Mouse (Mus musculus): ENCODE measurements around the gene Prim1. TPM values are rescaled to one million over a fixed set of nuclear protein-coding genes. Genes with fewer than 3 reads are reported as not detected.

Prim1 gene
- polyA plus RNA-seq, 1 experiment from 2014 or later, result 66.1 TPM

Other genes with a start within 250 kb of the Prim1 start
- 0.26 TPM in 1 of 2 replicates, not detected in the other for gene Rdh9, start 238.8 kb upstream of the Prim1 start, polyA plus RNA-seq (2015; fragmentation: Nextera tagmentation; extraction: Ambion mirVana)
- 0.05 TPM in 1 of 2 replicates, not detected in the other for gene Rdh16, start 214.0 kb upstream of the Prim1 start, polyA plus RNA-seq (2015; fragmentation: Nextera tagmentation; extraction: Ambion mirVana)
- gene Rdh19, start 165.2 kb upstream of the Prim1 start, polyA plus RNA-seq (2015; fragmentation: Nextera tagmentation; extraction: Ambion mirVana), result not detected in 2 replicates
- 0.27 and 0.49 TPM in 2 replicates for gene Rdh16f2, start 148.7 kb upstream of the Prim1 start, polyA plus RNA-seq (2015; fragmentation: Nextera tagmentation; extraction: Ambion mirVana)
- gene Rdh7, start 126.4 kb upstream of the Prim1 start, polyA plus RNA-seq (2015; fragmentation: Nextera tagmentation; extraction: Ambion mirVana), result 0.86 and 1.1 TPM in 2 replicates
- 0.17 and 0.33 TPM in 2 replicates for gene Sdr9c7, start 116.7 kb upstream of the Prim1 start, polyA plus RNA-seq (2015; fragmentation: Nextera tagmentation; extraction: Ambion mirVana)
- 0.22 and 0.76 TPM in 2 replicates for gene Hsd17b6, start 7.6 kb upstream of the Prim1 start, polyA plus RNA-seq (2015; fragmentation: Nextera tagmentation; extraction: Ambion mirVana)
- gene Naca, start 20.4 kb downstream of the Prim1 start, polyA plus RNA-seq (2015; fragmentation: Nextera tagmentation; extraction: Ambion mirVana), result 686 and 732 TPM in 2 replicates
- gene Ptges3, start 43.8 kb downstream of the Prim1 start, polyA plus RNA-seq (2015; fragmentation: Nextera tagmentation; extraction: Ambion mirVana), result 371 and 401 TPM in 2 replicates
- 3,551 and 3,599 TPM in 2 replicates for gene Atp5b, start 68.1 kb downstream of the Prim1 start, polyA plus RNA-seq (2015; fragmentation: Nextera tagmentation; extraction: Ambion mirVana)
- 9.6 and 10.1 TPM in 2 replicates for gene Baz2a, start 76.4 kb downstream of the Prim1 start, polyA plus RNA-seq (2015; fragmentation: Nextera tagmentation; extraction: Ambion mirVana)
- 24.9 and 25.2 TPM in 2 replicates for gene Rbms2, start 165.1 kb downstream of the Prim1 start, polyA plus RNA-seq (2015; fragmentation: Nextera tagmentation; extraction: Ambion mirVana)
- 2.2 and 2.8 TPM in 2 replicates for gene Gls2, start 179.3 kb downstream of the Prim1 start, polyA plus RNA-seq (2015; fragmentation: Nextera tagmentation; extraction: Ambion mirVana)
- 36.1 and 40.1 TPM in 2 replicates for gene Spryd4, start 196.6 kb downstream of the Prim1 start, polyA plus RNA-seq (2015; fragmentation: Nextera tagmentation; extraction: Ambion mirVana)
- 0.06 TPM in 1 of 2 replicates, not detected in the other for gene Mip, start 210.7 kb downstream of the Prim1 start, polyA plus RNA-seq (2015; fragmentation: Nextera tagmentation; extraction: Ambion mirVana)
- gene Timeless, start 216.9 kb downstream of the Prim1 start, polyA plus RNA-seq (2015; fragmentation: Nextera tagmentation; extraction: Ambion mirVana), result 29.0 and 33.3 TPM in 2 replicates
- gene Apon, start 238.9 kb downstream of the Prim1 start, polyA plus RNA-seq (2015; fragmentation: Nextera tagmentation; extraction: Ambion mirVana), result 0.18 and 0.20 TPM in 2 replicates